Comparison of ENCODE assay signal across 10 mouse cellular contexts in the genomic region with DNA sequence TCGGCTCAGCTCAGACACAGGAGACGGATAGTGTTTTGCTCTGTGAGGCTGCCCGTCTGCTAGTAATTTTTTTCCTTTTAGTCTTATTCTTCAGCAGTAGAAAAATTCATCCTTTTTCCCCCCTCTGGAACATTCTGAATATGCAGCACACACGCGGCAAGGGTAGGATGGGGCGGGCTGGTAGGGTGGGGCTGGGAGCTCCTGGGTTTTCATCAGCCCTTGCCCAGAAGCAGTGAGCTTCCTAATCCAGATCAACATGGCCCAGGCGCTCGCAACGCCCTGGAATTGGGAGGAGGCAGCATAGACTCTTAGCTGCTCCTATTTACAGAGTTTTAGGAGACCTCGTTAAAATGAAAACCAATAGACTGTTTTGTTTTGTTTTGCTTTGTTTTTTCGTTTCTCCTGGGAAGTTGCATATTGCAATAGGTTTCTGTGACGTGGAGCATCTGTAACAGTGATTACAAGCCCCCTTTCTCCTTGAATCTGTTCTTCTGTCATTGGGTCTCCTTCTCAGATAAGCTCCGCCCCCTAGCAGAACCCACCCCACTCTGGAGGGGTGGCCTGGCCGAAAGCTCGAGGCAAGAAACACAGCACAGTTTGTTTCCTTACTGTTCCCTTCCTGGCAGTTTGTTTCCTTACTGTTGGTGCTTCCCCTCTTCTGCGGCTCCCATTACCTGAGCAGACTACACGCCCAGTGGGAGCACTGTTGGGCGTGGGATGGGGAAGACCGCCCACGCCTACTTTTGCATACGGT. TPM values are rescaled to one million over a fixed set of nuclear protein-coding genes. Genes with fewer than 3 reads are reported as not detected.
A peak's percentile ranks its signal among the peaks of the same experiment; 100 is the strongest.
DNase-seq lines count a peak whose midpoint lies in the region; ATAC-seq lines count a peak whose summit lies in the region.
"Had no signal": no experiment of that assay in that cellular context is flagged by ENCODE, and none has a peak within 500 bp of the region (broad histone marks: within the 10 kb centered on the region; RNA-seq: fewer than 3 reads in every experiment).

No protein-coding gene starts in this region.

- H3K9ac ChIP-seq in limb, embryonic 15.5 days = no peak overlapping the region
- peak overlapping the region; percentile 18; the same call in 1 of the 2 replicates for H3K9ac ChIP-seq in stomach, embryonic 16.5 days (ENCODE audit: low read length)
- H3K9ac ChIP-seq: liver, embryonic 14.5 days had no signal

- peak overlapping the region; percentile 25 for H3K4me3 ChIP-seq in limb, embryonic 15.5 days
- peak overlapping the region; percentile 31 for H3K4me3 ChIP-seq in stomach, embryonic 16.5 days (replicated peaks; ENCODE audit: low read length)

- no peak for DNase-seq in frontal cortex, postnatal 14 days (ENCODE audit: low spot score in 2 of 2)
- DNase-seq in retina, postnatal 1 day = peak; percentile 52
- no peak for DNase-seq in retina, embryonic 14.5 days (ENCODE audit: low spot score)
- DNase-seq in cerebellum, postnatal 10 days = no peak
- DNase-seq in frontal cortex, postnatal 36 days (ENCODE audit: low spot score in 2 of 2) = no peak
- DNase-seq: cerebellum, adult 8-10 months had no signal

- no peaks in the 10 kb centered on the region for H3K9me3 ChIP-seq in limb, embryonic 15.5 days
- H3K9me3 ChIP-seq in stomach, embryonic 16.5 days (replicated peaks; ENCODE audit: control insufficient read depth, low read length) = no peaks in the 10 kb centered on the region

- peak overlapping the region; percentile 48 for H3K27ac ChIP-seq in limb, embryonic 15.5 days
- H3K27ac ChIP-seq in stomach, embryonic 16.5 days (ENCODE audit: low read length) = no peak overlapping the region
- H3K27ac ChIP-seq: liver, embryonic 14.5 days had no signal

- peaks cover 22% of the 10 kb centered on the region for H3K4me1 ChIP-seq in limb, embryonic 15.5 days
- H3K4me1 ChIP-seq in stomach, embryonic 16.5 days (ENCODE audit: control insufficient read depth, insufficient read depth, low read length) = 0 out of 2 replicates have a peak, but pooled peaks cover 7% of the 10 kb centered on the region

- no peaks in the 10 kb centered on the region for H3K36me3 ChIP-seq in limb, embryonic 15.5 days
- H3K36me3 ChIP-seq in stomach, embryonic 16.5 days (ENCODE audit: control insufficient read depth, insufficient read depth, low read length) = no peaks in the 10 kb centered on the region

- 32% methylated on average over 21 of the region's 21 CpGs for WGBS in limb, embryonic 15.5 days
- WGBS in stomach, embryonic 16.5 days = 31% methylated on average over 21 of the region's 21 CpGs

- no peaks in the 10 kb centered on the region for H3K27me3 ChIP-seq in limb, embryonic 15.5 days
- no peaks in the 10 kb centered on the region for H3K27me3 ChIP-seq in stomach, embryonic 16.5 days (ENCODE audit: control insufficient read depth, insufficient read depth, low read length)

- peak overlapping the region; percentile 40 for H3K4me2 ChIP-seq in limb, embryonic 15.5 days
- H3K4me2 ChIP-seq in stomach, embryonic 16.5 days (ENCODE audit: low read depth, low read length) = peak overlapping the region; percentile 49

- ATAC-seq in frontal cortex, adult (ENCODE audit: low TSS enrichment) = peak; percentile 25
- peak; percentile 45; the same call in 1 of the 2 replicates for ATAC-seq in limb, embryonic 15.5 days (ENCODE audit: insufficient number of reproducible peaks, low FRiP score, low TSS enrichment, low read depth)
- ATAC-seq in stomach, embryonic 16.5 days (ENCODE audit: insufficient read depth, low FRiP score) = peak; percentile 36; the same call in 1 of the 2 replicates

RNA-seq across cellular contexts. Expression of a gene that starts 10.6 kb away (rescaled TPM):
- 0.31 and 0.45 TPM in 2 replicates for polyA plus RNA-seq in limb, embryonic 15.5 days (2015; fragmentation: Nextera tagmentation; extraction: Ambion mirVana)
- 0.20 and 0.63 TPM in 2 replicates for polyA plus RNA-seq in stomach, embryonic 16.5 days (2015; fragmentation: Nextera tagmentation; extraction: Ambion mirVana)
- polyA plus RNA-seq: liver, embryonic 14.5 days had no signal

RNA-seq across cellular contexts. Expression of a gene that starts 25.8 kb away (rescaled TPM):
- polyA plus RNA-seq in limb, embryonic 15.5 days (2015; fragmentation: Nextera tagmentation; extraction: Ambion mirVana) = 30.1 and 32.2 TPM in 2 replicates
- polyA plus RNA-seq in stomach, embryonic 16.5 days (2015; fragmentation: Nextera tagmentation; extraction: Ambion mirVana) = 27.5 and 30.8 TPM in 2 replicates

RNA-seq across cellular contexts. Expression of a gene that starts 25.9 kb away (rescaled TPM):
- polyA plus RNA-seq in limb, embryonic 15.5 days (2015; fragmentation: Nextera tagmentation; extraction: Ambion mirVana) = 19.0 and 20.3 TPM in 2 replicates
- polyA plus RNA-seq in stomach, embryonic 16.5 days (2015; fragmentation: Nextera tagmentation; extraction: Ambion mirVana) = 15.8 and 16.9 TPM in 2 replicates
